Mouse (Mus musculus) MEL (cell line): ENCODE measurements around the gene Tas2r144.

ENCODE experiments used
- CTCF ChIP-seq, 3 experiments: IDR thresholded peaks in 2 of 3; conservative IDR thresholded peaks in 1 of 3; 2 replicates each; pipeline ENCODE4 v1.5.1; 2011 to 2012; ENCODE audit warnings: low read length in 3 of 3, low read depth in 2 of 3, mild to moderate bottlenecking in 2 of 3, improper control_type of control experiment in 1 of 3, inconsistent platforms in 1 of 3, mixed read lengths in 1 of 3, moderate library complexity in 1 of 3; ENCODE audit not compliant: control insufficient read depth in 1 of 3, insufficient read depth in 1 of 3, poor library complexity in 1 of 3, severe bottlenecking in 1 of 3
- E2F4 ChIP-seq: IDR thresholded peaks from 2 replicates; pipeline ENCODE4 v1.6.1; 2011; ENCODE audit warnings: low read depth, low read length, improper control_type of control experiment, borderline replicate concordance
- EP300 ChIP-seq, 2 experiments: IDR thresholded peaks; 2 replicates each; pipeline ENCODE4 v1.6.1; 2011; ENCODE audit warnings: improper control_type of control experiment in 2 of 2, low read length in 2 of 2, low read depth in 1 of 2, mild to moderate bottlenecking in 1 of 2
- GATA1 ChIP-seq: IDR thresholded peaks from 2 replicates; pipeline ENCODE4 v1.6.1; 2011; ENCODE audit warnings: low read depth, low read length, improper control_type of control experiment
- HCFC1 ChIP-seq: IDR thresholded peaks from 2 replicates; pipeline ENCODE4 v1.6.1; 2012; ENCODE audit warnings: low read depth, mild to moderate bottlenecking, inconsistent platforms, low read length, improper control_type of control experiment, moderate library complexity
- MAX ChIP-seq: IDR thresholded peaks from 2 replicates; pipeline ENCODE4 v1.6.1; 2011; ENCODE audit warnings: low read length, improper control_type of control experiment
- MXI1 ChIP-seq: IDR thresholded peaks from 2 replicates; pipeline ENCODE4 v1.6.1; 2011; ENCODE audit warnings: mild to moderate bottlenecking, low read depth, low read length, improper control_type of control experiment
- MYB ChIP-seq: IDR thresholded peaks from 2 replicates; pipeline ENCODE4 v1.6.1; 2011; ENCODE audit warnings: mild to moderate bottlenecking, low read depth, low read length, improper control_type of control experiment
- POLR2A ChIP-seq, 2 experiments: IDR thresholded peaks; 2 replicates each; pipeline ENCODE4 v1.6.1; 2011 to 2012; ENCODE audit warnings: low read length in 2 of 2, mild to moderate bottlenecking in 2 of 2, control low read depth in 1 of 2, improper control_type of control experiment in 1 of 2, low read depth in 1 of 2, moderate library complexity in 1 of 2; ENCODE audit not compliant: control insufficient read depth in 1 of 2, insufficient read depth in 1 of 2, poor library complexity in 1 of 2
- ZC3H11A ChIP-seq: IDR thresholded peaks from 2 replicates; pipeline ENCODE4 v1.6.1; 2012; ENCODE audit warnings: low read depth, mild to moderate bottlenecking, inconsistent platforms, low read length, improper control_type of control experiment
- ZMIZ1 ChIP-seq: IDR thresholded peaks from 2 replicates; pipeline ENCODE4 v1.6.1; 2012; ENCODE audit warnings: low read depth, mild to moderate bottlenecking, inconsistent platforms, low read length, improper control_type of control experiment, moderate library complexity
- ZNF384 ChIP-seq: IDR thresholded peaks from 2 replicates; pipeline ENCODE4 v1.6.1; 2012; ENCODE audit warnings: low read depth, mild to moderate bottlenecking, inconsistent platforms, low read length, improper control_type of control experiment

GRCm38 (mm10) chr6:42186230-42186629 lies 28.9 kb upstream of the Tas2r144 start:
- TF ChIP-seq GATA1 (peak; percentile 77), ZC3H11A (no peak), MYB (no peak), E2F4 (no peak), ZMIZ1 (no peak), CTCF (IDR thresholded peaks at IDR 0.05 in 2 of 3, conservative IDR thresholded peaks at IDR 0.05 in 1 of 3; ENCODE audit: control insufficient read depth in 1 of 3, insufficient read depth in 1 of 3, low read depth in 2 of 3, low read length in 3 of 3, poor library complexity in 1 of 3, severe bottlenecking in 1 of 3) (peak; percentile 31 to 46 (median 44); a peak in 5 of 6 replicates), POLR2A (IDR thresholded peaks at IDR 0.05; ENCODE audit: control insufficient read depth in 1 of 2, insufficient read depth in 1 of 2, low read depth in 1 of 2, low read length in 2 of 2, poor library complexity in 1 of 2) (no peak), EP300 (IDR thresholded peaks at IDR 0.05; ENCODE audit: low read depth in 1 of 2, low read length in 2 of 2) (peak in 1 of 2 experiments; percentile 44; a peak in 2 of 4 replicates), MXI1 (no peak), HCFC1 (no peak), MAX (no peak), ZNF384 (no peak)
